Mouse (Mus musculus): ENCODE data around the gene Olfr885.

Gene Olfr885

GRCm38 (mm10) chr9:38061022-38061421, at the start of gene Olfr885:
Gene Olfr885, plus strand, starts transcription at chr9:38061322.
- DNase-seq (ENCODE audit: extremely low read depth, low read depth, low spot score), result no peak

GRCm38 (mm10) chr9:38025508-38025907, 35.6 kb upstream of the Olfr885 start, which contains the start of gene Olfr883:
Gene Olfr883, plus strand, starts transcription at chr9:38025808.
- DNase-seq (ENCODE audit: extremely low read depth, low read depth, low spot score), result no peak

- DNase-seq (ENCODE audit: extremely low read depth, low read depth, low spot score), result no peak
Measured at GRCm38 (mm10) chr9:38046255-38046654, 14.9 kb upstream of the Olfr885 start, which contains the start of gene Olfr884. Gene Olfr884, plus strand, starts transcription at chr9:38046555.

GRCm38 (mm10) chr9:38083772-38084171, 22.6 kb downstream of the Olfr885 start, which contains the start of gene Olfr887:
Gene Olfr887, plus strand, starts transcription at chr9:38084072.
- no peak for DNase-seq (ENCODE audit: extremely low read depth, low read depth, low spot score)

- no peak for DNase-seq (ENCODE audit: extremely low read depth, low read depth, low spot score)
Measured at GRCm38 (mm10) chr9:38107828-38108227, 46.7 kb downstream of the Olfr885 start, which contains the start of gene Olfr888. Gene Olfr888, plus strand, starts transcription at chr9:38108128.

Measured in fat pad, adult 2 months (tissue).